Mouse (Mus musculus) thymus, postnatal 25 days (tissue): ENCODE measurements around the gene Crybg3.

Experiments
- DNase-seq: peaks from one replicate; pipeline ENCODE4 v3.0.0; 2022

The Crybg3 gene

GRCm38 (mm10) chr16:59444880-59445559, 155.8 kb downstream of the Crybg3 start:
- no peak for DNase-seq
